Mouse (Mus musculus): Measurements from ENCODE around the gene Mprip.

Gene Mprip

DNA sequence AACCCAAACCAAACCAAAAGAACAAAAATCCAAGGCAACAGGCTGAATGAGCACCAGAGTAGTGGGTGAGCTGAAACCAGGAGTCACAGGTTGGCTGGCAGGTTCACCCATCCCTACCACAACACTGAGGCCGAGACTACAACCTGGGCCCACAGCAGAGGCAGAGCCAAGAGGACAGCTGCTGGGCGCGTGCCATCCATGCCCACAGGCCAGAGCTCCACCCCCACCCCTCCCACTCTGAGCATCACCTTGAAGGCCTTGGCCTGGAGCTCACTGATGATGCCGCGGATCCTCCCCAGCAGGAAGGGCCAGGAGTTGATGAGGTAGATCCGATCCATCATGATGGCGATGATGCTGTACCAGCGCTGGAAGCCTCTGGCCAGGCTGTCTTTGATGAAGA is 140.8 kb downstream of the Mprip start:
- DNase-seq (ENCODE audit: extremely low spot score): no peak

DNA sequence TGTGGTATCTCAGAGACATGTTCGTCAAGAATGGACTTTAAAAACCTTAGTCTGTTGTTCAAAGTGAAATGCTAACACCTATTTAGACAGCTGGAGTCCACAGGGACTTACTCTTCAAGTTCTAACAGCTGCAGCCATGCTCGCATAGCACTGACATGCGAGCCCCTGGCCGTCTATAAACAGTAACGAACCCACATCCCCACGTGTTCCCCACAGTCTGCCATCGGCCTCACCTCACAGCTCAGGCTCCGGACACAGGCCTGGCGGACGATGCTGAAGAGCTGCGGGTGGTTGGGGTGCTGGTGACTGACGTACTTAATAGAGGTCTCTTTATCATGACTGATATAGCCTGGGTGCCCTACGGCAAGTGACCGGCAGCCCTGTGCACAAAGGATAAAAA is 142.4 kb downstream of the Mprip start:
- no peak for DNase-seq (ENCODE audit: extremely low spot score)

DNA sequence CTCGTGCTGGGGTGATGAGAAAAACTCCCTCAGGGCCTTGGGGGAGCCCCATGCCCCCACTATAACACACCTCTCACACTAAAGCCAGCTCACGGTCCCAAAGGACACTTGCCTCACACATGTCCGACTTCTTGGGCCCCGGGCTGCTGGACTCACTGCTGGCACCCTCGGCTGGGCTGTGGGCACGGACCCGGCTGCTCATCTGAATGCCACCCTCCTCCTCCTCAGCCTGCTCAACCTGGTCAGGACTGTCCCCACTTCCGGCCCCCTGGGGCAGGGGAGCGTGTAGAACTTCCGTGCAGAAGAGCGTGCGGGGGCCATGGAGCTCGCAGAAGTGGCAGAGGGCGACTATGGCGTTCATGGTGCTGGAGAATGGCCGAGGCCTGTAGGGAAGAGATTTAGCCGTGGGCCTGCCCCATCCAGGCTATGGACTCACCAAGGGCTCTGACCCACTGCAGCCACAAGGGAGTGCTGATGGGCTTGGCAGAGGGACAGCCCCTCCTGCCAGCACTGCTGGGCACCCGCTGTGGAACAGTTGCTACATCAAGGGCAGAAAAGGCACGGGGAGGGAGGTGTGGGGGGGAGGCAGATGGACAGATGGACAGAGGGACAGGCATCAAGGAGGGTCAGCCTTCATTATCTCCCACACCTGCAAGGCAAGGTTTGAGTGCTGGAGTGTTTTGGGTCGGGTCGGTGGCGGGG is 143.5 kb downstream of the Mprip start:
- DNase-seq (ENCODE audit: extremely low spot score): no peak

DNA sequence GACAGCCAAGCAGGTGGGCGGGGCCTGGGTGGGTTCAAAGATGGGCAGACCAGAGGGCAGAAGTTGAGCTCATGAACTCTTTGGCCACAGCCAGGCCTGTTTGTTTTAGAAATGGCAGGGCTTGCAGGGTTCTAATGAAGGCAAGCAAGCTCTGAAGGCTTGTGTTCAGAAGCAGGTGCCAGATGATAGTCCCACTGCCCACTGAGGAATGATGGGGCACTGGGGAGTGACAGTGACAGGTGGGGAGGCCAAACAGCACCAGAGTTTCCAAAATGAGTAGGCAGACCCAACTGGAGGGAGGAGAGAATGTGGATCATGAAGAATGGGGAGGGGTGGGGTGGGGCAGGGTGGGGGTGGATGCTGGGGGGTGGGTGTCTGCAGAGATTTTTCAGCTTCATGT is 144.2 kb downstream of the Mprip start:
- no peak for DNase-seq (ENCODE audit: extremely low spot score)

DNA sequence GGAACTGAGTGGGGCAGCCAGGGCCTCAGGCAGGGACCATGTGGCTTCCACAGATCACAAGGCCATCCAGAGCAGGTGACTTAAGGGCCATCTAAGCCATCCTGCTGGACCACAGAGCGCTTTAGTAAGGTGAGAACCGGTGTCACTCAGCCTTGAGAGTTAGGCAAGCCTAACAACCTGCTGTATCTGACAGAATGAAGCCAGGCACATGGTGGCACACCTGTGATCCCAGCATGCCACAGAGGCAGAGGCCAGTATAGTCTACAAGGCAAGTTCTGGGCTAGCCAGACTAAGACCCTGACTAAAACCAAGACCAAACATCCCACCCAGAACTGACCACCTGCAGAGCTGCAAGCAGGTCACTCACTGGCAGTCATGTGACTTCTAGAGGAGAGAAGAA is 144.6 kb downstream of the Mprip start:
- DNase-seq (ENCODE audit: extremely low spot score): no peak

DNA sequence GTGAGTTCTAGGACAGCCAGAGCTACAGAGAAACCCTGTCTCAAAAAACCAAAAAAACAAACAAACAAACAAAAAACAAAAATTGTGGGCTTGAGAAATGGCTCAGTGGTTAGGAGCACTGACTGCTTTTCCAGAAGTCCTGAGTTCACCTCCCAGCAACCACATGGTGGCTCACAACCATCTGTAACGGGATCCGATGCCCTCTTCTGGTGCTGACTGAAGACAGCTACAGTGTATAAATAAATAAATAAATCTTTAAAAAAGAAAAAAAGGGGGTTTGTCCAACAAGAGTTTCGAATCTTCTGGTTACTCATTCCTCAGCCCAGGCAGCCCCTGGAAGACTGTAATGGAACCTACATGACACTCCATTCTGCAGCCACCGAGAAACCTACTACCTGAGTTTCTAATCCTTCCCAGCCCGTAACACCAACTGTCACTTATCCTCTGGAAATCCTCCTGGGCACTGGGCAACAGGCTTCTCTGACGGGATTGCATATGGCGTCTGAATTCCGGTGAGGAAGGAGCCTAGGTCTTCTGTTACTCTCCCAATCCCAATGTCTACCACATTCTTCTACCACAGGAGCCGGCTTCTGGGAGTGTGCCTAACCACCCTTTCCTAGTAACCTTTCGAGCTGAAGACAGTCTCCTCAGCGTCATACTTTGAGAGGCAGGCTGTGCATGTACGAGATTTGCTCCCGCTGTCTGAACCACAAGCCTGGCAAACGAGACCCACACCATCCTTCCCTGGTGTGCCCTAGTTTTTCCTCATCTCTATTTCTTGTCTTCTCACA is 147.3 kb downstream of the Mprip start:
- no peak for DNase-seq (ENCODE audit: extremely low spot score)

DNA sequence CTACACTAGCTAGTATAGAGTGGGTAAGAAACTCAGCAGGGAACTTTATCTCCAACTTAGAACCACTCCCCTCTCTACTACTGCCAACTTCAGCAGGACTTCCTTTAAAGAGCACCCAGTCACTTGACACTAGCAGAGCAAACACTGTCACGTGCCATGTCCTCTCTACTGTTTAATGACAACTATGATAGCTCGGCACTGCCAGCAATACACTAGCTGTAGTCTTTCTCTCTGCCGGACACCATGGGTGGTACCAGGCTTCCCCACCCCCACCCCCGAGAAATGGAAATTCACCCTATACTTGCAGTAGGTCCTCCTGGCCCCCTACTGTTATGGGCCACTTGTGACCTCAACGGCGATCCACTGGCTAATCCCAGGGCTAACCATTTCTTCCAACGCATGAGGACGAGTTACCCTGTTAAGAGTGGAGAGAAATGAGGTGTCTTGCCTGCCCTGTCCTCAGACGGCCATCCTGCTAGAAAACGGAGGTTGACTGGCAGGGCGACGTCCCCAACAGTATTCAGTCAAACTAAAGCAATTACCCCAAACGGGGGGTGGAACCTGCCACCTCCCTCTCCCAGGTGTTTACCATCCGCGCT is 148.1 kb downstream of the Mprip start:
- DNase-seq (ENCODE audit: extremely low spot score): no peak

DNA sequence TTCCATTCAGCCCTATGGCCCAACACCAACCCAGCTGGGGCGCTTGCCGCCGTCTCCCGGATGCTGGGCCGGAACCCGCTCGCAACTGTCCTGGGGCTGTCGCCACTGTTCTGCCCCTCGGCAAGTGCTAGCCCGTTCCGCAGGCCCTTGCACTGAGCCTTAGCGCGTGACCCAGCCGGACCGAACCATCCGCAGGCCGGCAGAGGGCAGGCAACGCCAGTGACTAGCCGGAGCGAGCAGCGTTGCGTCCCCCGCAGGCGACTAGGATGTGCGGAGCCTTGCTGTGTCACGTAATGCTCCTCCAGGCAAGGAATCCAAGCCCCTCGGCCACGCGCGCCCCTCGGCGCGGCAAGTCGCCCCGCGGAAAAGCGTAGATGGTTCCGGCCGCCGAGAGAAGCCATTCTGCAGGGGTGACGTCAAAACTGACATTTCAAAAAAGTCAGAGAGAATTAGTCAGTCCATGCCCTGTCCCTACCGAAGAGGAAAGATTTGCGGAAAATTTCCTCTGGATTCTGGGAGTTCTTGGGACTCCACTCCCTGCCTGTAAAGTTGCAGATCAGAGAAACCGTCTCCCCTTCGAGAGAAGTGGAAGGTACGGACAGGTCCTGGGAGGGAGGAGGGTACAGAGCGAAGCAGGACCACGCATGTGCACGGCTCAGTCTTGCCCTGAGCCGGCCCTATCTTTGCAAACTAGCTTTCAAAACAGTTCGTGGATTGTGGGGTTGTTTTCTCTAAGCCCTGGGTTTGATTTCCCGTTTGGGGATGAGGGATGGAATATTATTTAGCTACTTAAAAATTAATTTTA is 148.8 kb downstream of the Mprip start, which contains the start of gene Flcn:
Flcn (minus strand) TSS at position 347 of the 805 bp plus-strand sequence.
- DNase-seq (ENCODE audit: extremely low spot score): peak; percentile 92

DNA sequence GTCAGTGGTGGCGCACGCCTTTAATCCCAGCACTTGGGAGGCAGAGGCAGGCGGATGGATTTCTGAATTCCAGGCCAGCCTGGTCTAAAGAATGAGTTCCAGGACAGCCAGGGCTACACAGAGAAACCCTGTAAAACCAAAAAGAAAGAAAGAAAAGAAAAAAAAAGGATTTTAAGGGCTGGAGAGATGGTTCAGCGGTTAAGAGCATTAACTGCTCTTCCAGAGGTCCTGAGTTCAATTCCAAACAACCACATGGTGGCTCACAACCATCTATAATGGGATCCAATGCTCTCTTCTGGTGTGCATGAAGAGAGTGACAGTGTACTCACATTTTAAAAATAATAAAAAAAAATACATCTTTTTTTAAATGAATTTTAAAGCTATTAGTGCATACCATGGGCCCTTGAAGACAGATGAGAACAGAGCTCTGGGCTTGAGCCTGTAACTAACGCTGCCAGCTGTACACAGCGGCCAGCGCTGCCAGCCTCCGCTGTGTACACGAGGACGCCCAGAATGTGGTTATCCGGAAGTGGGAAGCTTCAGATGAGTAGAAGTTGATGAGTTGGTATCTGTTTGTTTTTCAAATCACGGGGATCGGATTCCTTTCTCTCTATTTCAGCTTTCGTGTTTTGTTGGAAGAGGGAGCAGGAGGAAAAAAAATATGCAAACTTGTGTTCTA is 149.5 kb downstream of the Mprip start:
- DNase-seq (ENCODE audit: extremely low spot score): no peak

DNA sequence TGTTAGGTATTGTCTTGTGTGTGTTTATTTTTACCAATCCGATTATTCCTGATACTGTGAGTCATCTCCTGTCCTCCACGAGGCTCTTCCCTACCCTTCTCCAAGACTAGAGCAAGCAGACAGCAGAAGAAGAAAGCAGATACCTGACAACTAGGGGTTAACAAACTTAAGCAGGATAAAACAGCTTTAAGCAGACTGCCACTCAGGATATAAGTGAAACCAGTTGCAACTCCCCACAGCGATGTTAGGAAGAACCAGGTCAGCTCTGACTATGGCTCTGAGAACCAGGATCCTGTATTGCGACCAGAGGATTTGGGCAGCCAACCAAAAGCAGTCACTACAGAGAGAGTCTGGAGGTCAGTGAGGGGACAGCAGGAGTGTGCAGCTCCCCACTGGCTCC is 150.1 kb downstream of the Mprip start:
- DNase-seq (ENCODE audit: extremely low spot score): no peak

DNA sequence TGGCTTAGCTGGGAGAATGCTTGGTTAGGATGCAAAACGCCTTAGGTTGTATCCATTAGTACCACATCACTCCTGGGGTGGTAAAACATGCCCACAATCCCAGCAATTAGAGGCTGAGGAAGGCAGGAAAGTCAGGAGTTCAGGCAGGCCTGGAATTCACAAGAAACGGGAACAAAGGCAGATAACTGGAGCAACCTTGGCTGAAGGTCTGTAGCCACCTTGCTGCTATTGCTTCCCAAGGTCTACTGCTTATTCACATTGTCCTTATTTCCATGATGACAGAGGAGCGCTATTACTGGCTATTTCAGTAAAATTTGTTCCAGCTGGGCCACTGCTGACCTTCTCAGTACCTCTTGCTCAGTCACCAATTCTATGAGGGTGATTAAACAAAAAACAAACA is 152.2 kb downstream of the Mprip start:
- DNase-seq (ENCODE audit: extremely low spot score): no peak

DNA sequence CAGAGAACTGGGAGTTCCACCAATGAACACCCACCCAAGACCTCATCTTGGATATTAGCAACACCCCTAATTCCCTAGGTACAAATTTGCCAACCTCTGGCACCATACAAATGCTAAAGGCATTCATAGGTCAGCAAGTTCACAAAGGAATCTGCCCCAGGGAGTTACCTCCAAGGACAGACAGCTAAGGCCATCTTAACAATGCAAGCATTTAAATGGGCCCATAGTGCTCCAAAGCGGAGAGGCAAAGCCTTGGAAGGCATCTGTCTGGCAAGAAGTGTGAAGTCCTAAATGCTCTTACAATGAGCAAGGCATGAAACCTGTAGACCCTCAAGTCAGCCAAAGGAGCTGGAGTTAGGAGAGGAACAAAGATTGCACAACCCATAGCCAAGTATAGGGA is 153.2 kb downstream of the Mprip start:
- no peak for DNase-seq (ENCODE audit: extremely low spot score)

DNA sequence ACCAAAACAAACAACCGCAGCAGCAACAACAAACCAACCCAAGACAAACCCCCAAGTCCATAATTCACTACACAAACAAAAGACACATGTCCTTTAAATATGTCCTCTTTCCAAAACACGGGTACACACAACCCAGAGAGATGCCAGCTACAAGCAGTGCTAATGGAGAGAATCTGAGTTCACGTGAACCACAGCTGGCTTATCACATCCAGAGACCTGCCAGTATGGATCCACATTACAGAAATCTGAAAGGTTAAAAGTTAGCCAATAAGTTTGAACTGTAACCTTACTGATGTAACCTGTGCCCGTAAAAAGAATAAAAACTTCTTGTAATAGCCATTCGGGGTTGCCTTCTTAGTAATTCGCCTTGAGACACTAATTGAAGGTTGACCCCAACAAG is 153.8 kb downstream of the Mprip start:
- DNase-seq (ENCODE audit: extremely low spot score): no peak

DNA sequence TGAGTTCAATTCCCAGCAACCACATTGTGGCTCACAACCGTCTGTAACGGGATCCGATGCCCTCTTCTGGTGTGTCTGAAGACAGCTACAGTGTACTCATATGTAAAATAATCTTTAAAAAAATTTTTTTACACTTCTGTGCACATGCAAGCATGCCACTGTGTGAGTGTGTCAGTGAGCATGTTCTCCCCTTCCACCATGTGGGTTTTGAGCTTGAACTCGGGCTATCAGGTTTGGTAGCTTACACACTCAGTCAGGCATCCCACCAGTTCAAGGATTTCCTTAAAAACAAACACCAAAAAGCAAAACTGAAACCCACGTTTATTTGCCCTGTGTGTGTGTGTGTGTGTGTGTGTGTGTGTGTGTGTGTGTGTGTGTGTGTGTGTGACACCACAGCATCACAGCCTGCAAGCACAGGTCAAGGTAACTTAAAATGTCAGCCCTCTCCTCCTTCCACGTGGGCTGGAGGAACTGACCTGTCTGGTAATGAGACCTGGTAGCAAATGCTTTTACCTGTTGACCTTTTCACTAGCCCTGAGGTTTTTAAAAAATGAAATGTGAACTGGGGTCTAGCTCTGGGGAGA is 154.5 kb downstream of the Mprip start:
- DNase-seq (ENCODE audit: extremely low spot score): no peak

DNA sequence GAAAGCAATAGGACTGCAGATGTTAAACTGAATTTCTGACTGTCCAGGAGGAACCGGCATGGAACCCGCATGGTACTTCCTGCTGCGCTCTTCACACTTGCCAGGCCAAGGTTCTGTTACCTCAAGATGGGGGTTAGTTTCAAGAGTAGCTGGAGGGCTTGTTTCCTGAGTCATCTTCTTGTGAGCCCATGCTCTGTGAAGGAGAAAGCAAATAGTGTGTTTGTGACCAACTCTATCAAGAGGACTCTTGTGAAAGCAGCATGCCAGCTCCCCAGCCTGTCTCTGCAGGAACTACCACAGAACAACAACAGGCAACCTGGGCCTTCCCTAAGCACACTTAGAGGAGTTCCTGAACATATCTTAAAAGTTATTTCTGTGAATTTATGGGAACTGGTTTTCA is 156.8 kb downstream of the Mprip start:
- no peak for DNase-seq (ENCODE audit: extremely low spot score)

DNA sequence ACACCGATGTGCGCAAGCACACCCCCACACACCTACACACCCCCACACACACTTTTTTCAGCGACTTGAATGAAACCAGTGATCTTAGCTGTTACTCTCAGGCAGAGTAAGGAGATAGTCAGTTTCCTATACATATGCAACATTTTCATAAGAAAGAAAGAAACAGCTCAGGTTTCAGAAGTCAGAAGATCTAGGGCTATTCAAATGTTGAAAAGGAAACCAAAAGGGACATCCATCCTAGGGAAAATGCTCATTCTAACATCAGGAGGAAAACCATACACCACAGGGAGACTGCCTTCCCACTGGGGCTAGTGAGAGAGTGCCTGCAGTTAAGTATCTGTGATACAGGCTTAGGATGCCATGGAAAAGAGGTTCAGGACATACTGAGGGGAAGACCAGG is 160.5 kb downstream of the Mprip start:
- DNase-seq (ENCODE audit: extremely low spot score): no peak

Measured in embryo, embryonic 9.5 days (tissue).